Mouse (Mus musculus) limb, embryonic 14.5 days (tissue): ENCODE results near the gene Agr2. TPM values are rescaled to one million over a fixed set of nuclear protein-coding genes. Genes with fewer than 3 reads are reported as not detected.

Experiments
- ATAC-seq: fragments of 200-750 bp; cut with Nextera tagmentation; 2 replicates; pipeline ENCODE4 v1.8.0; 2017; ENCODE audit warnings: low read depth, moderate number of reproducible peaks, moderate TSS enrichment; ENCODE audit not compliant: low FRiP score
- DNase-seq: peaks from one replicate; pipeline ENCODE4 v3.0.0-alpha.2; 2015; ENCODE audit warnings: low spot score
- H3K27ac ChIP-seq: fragments of 300-500 bp; sonication (generic); replicated peaks from 2 replicates; pipeline ENCODE4 v1.5.1; 2014; ENCODE audit warnings: low read depth, mild to moderate bottlenecking, low read length, moderate library complexity, mixed read lengths
- H3K27me3 ChIP-seq: fragments of 300-500 bp; sonication (generic); 2 replicates; pipeline ENCODE4 v1.6.1; 2014; ENCODE audit warnings: low read length, mixed read lengths; ENCODE audit not compliant: control insufficient read depth, insufficient read depth
- H3K36me3 ChIP-seq: fragments of 300-500 bp; sonication (generic); 2 replicates; pipeline ENCODE4 v1.6.1; 2014; ENCODE audit warnings: mild to moderate bottlenecking, low read length, moderate library complexity, mixed read lengths; ENCODE audit not compliant: control insufficient read depth, insufficient read depth
- H3K4me1 ChIP-seq: fragments of 300-500 bp; sonication (generic); 2 replicates; pipeline ENCODE4 v1.6.1; 2014; ENCODE audit warnings: antibody characterized with exemption, low read length, mixed read lengths; ENCODE audit not compliant: control insufficient read depth, insufficient read depth
- H3K4me2 ChIP-seq: fragments of 300-500 bp; sonication (generic); replicated peaks from 2 replicates; pipeline ENCODE4 v1.6.1; 2014; ENCODE audit warnings: low read depth, mild to moderate bottlenecking, low read length, moderate library complexity; ENCODE audit not compliant: severe bottlenecking
- H3K4me3 ChIP-seq: fragments of 300-500 bp; sonication (generic); replicated peaks from 2 replicates; pipeline ENCODE4 v1.5.1; 2014; ENCODE audit warnings: low read length
- H3K9ac ChIP-seq: fragments of 300-500 bp; sonication (generic); 2 replicates; pipeline ENCODE4 v1.6.1; 2014; ENCODE audit warnings: mild to moderate bottlenecking, low read depth, low read length, moderate library complexity; ENCODE audit not compliant: severe bottlenecking
- H3K9me3 ChIP-seq: fragments of 300-500 bp; sonication (generic); 2 replicates; pipeline ENCODE4 v1.6.1; 2016; ENCODE audit warnings: low read length; ENCODE audit not compliant: control insufficient read depth
- POLR2A ChIP-seq: fragments of 200-500 bp; IDR thresholded peaks from 2 replicates; pipeline ENCODE4 v1.8.0; 2012; ENCODE audit warnings: inconsistent platforms, mild to moderate bottlenecking, moderate library complexity, borderline replicate concordance; ENCODE audit not compliant: insufficient read depth, insufficient read length; ENCODE audit errors: extremely low read depth
- WGBS: fragments of 180-500 bp; shearing (Covaris S2); extraction: QIAGEN DNeasy Blood & Tissue Kit; methylation state at CpG from one replicate; pipeline ENCODE4 v1.1.7; 2014; 5-methylcytosine and 5-hydroxymethylcytosine counted together
- polyA plus RNA-seq, 2 experiments: library from polyadenylated mRNA; depleted of rRNA in 1 of 2; stranded (reverse) in 1 of 2; unstranded in 1 of 2; fragments of >200 nt; fragmentation: Nextera tagmentation in 1 of 2; extraction: Ambion mirVana in 1 of 2; gene quantifications; 2 replicates each; pipeline versions ENCODE4 v1.2.1 to v1.2.3; 2012 to 2014

Gene Agr2
- polyA plus RNA-seq, 2 experiments = 0.33 to 0.38 TPM

DNA sequence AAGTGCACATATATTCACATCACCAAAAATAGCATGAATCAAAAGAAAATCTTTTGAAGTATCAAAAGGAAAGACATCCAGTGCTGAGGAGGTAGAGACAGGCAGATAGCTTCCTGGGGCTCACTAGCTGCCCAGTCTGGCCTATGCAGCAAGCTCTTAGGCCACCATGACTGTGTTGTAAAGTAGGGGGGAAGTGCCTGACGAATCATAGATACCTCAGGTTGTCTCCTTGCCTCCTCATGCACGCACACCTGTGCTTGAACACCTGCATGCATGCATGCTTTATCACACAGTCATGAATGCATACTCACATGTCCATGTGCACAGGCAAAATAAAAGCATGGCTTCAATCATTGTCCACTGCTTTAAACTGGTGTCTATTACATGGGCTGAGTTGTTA is 52.0 kb downstream of the Agr2 start:
- ATAC-seq (no peak), DNase-seq (no peak)
- Histone ChIP-seq H3K9me3 (no peaks in the 10 kb centered on the region), H3K4me2 (no peak overlapping the region), H3K9ac (no peak overlapping the region), H3K4me1 (peaks cover 5% of the 10 kb centered on the region; the same call in 1 of the 2 replicates), H3K27ac (no peak overlapping the region), H3K4me3 (no peak overlapping the region), H3K36me3 (no peaks in the 10 kb centered on the region), H3K27me3 (no peaks in the 10 kb centered on the region)
- TF ChIP-seq POLR2A = no peak
- WGBS = 73% methylated on average over 2 of the region's 2 CpGs

- 21% methylated on average over 5 of the region's 5 CpGs for WGBS
- Histone ChIP-seq H3K4me1 (peaks cover under 1% of the 10 kb centered on the region; the same call in 1 of the 2 replicates), H3K27me3 (no peaks in the 10 kb centered on the region), H3K4me3 (no peak overlapping the region), H3K4me2 (no peak overlapping the region), H3K27ac (no peak overlapping the region), H3K9me3 (no peaks in the 10 kb centered on the region), H3K36me3 (no peaks in the 10 kb centered on the region), H3K9ac (no peak overlapping the region)
- no peak for DNase-seq
- ATAC-seq = no peak
- no peak for TF ChIP-seq POLR2A
These were observed 53.5 kb downstream of the Agr2 start for GRCm38 (mm10) chr12:36046196-36046595.

- Histone ChIP-seq H3K9ac (no peak overlapping the region), H3K4me2 (no peak overlapping the region), H3K4me3 (no peak overlapping the region), H3K9me3 (no peaks in the 10 kb centered on the region), H3K27me3 (no peaks in the 10 kb centered on the region), H3K36me3 (no peaks in the 10 kb centered on the region), H3K4me1 (no peaks in the 10 kb centered on the region), H3K27ac (no peak overlapping the region)
- WGBS = 37% methylated on average over 2 of the region's 2 CpGs
- DNase-seq (no peak), ATAC-seq (no peak; the same call in 1 of the 2 replicates)
- TF ChIP-seq POLR2A = no peak
These were observed 54.9 kb downstream of the Agr2 start for GRCm38 (mm10) chr12:36047593-36047992.

DNA sequence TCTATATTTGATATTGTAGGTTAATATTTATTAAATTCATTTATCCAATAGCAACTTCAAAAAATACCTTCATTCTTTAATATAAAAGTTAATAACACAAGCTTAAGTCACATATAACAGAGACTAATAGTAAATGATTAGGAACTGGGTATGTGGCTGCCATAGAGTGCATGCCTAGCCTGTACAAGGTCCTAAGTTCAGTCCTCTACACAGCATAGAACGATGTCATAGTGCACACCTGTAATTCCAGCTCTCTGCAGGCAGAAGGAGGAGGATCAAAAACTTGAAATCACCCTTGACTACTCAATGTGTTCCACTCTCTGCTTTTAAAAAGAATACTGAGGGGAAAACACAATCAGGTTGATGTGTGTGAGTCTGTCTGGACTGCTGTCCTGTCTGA is 57.6 kb downstream of the Agr2 start:
- Histone ChIP-seq H3K4me2 (no peak overlapping the region), H3K4me3 (no peak overlapping the region), H3K27ac (no peak overlapping the region), H3K9ac (no peak overlapping the region), H3K36me3 (no peaks in the 10 kb centered on the region), H3K27me3 (no peaks in the 10 kb centered on the region), H3K9me3 (no peaks in the 10 kb centered on the region), H3K4me1 (no peaks in the 10 kb centered on the region)
- DNase-seq (no peak), ATAC-seq (no peak)
- 83% methylated on average over 1 of the region's 1 CpGs for WGBS
- no peak for TF ChIP-seq POLR2A

Other genes starting within 250 kb of the Agr2 start
- not detected in 2 replicates for gene Agr3, start 67.3 kb upstream of the Agr2 start, polyA plus RNA-seq (2012; rRNA removed)
- not detected in 2 replicates for gene Agr3, start 67.3 kb upstream of the Agr2 start, polyA plus RNA-seq (2014; fragmentation: Nextera tagmentation; extraction: Ambion mirVana)
- 34.2 and 40.4 TPM in 2 replicates for gene Tspan13, start 49.6 kb downstream of the Agr2 start, polyA plus RNA-seq (2012; rRNA removed)
- gene Tspan13, start 49.6 kb downstream of the Agr2 start, polyA plus RNA-seq (2014; fragmentation: Nextera tagmentation; extraction: Ambion mirVana) = 37.5 and 38.3 TPM in 2 replicates
- 16.9 and 21.8 TPM in 2 replicates for gene Ankmy2, start 164.2 kb downstream of the Agr2 start, polyA plus RNA-seq (2012; rRNA removed)
- gene Ankmy2, start 164.2 kb downstream of the Agr2 start, polyA plus RNA-seq (2014; fragmentation: Nextera tagmentation; extraction: Ambion mirVana) = 33.8 and 37.8 TPM in 2 replicates
- 81.1 and 112 TPM in 2 replicates for gene Bzw2, start 165.2 kb downstream of the Agr2 start, polyA plus RNA-seq (2012; rRNA removed)
- gene Bzw2, start 165.2 kb downstream of the Agr2 start, polyA plus RNA-seq (2014; fragmentation: Nextera tagmentation; extraction: Ambion mirVana) = 183 and 204 TPM in 2 replicates